Mouse (Mus musculus) layer of hippocampus, postnatal 25 days (tissue): ENCODE results near the gene Endog. TPM values are rescaled to one million over a fixed set of nuclear protein-coding genes. Genes with fewer than 3 reads are reported as not detected.
"Not testable (repeated sequence)": the region's sequence is repeated elsewhere in the genome, so short reads cannot be mapped to it uniquely, and the experiment has no call there.

Experiments
- DNase-seq, 2 experiments: peaks; one replicate each; pipeline ENCODE4 v3.0.0; 2022; ENCODE audit warnings: mixed read lengths in 2 of 2, low spot score in 1 of 2; ENCODE audit errors: extremely low spot score in 1 of 2
- total RNA-seq, 2 experiments: library from RNA; stranded (reverse); gene quantifications; 2 replicates each; pipeline ENCODE4 v1.2.3; 2021

Endog gene
- total RNA-seq: 10 to 100 TPM; 22.7 to 25.0 TPM

DNA sequence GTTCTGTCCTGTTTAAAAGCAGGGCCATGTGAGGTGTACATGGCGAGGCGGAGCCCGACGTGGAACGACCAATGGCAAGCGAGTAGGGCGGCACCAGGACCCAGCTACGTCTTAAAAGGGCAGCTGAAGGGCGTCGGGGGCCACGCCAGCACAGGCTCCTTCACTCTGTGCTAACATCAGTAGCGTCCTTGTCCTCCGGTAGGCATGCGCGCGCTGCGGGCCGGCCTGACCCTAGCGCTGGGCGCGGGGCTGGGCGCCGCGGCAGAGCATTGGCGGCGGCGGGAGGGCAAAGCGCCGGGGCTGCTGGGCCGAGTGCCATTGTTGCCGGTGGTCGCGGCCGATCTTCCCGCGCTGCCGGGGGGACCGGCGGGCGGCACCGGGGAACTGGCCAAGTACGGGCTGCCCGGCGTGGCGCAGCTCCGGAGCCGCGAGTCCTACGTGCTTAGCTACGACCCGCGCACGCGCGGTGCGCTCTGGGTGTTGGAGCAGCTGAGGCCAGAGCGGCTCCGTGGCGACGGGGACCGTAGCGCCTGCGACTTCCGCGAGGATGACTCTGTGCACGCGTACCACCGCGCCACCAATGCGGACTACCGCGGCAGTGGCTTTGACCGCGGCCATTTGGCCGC is at the start of gene Endog:
Gene Endog (plus strand): TSS at position 123 of the 626 bp plus-strand sequence.
- peak; percentile 79 to 84 for DNase-seq

DNA sequence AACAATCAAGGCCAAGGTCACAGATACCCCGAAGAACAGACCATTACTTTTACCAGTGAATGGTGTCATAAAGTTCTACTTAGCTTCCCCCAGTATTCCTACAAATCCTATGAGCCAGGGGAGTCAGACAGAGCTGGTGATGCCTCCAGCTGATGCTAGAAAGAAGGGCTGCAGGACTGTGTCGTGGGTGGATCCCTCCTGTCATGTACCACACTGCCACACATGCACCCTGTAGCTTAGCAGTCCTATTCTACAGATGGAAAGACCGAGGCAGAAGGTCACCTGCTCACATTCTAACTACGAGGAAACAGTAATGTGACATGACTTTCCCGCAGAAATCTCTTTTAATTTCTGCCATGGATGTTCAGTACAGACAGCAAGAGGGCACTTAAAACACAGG is 48.5 kb upstream of the Endog start:
- no peak for DNase-seq

DNA sequence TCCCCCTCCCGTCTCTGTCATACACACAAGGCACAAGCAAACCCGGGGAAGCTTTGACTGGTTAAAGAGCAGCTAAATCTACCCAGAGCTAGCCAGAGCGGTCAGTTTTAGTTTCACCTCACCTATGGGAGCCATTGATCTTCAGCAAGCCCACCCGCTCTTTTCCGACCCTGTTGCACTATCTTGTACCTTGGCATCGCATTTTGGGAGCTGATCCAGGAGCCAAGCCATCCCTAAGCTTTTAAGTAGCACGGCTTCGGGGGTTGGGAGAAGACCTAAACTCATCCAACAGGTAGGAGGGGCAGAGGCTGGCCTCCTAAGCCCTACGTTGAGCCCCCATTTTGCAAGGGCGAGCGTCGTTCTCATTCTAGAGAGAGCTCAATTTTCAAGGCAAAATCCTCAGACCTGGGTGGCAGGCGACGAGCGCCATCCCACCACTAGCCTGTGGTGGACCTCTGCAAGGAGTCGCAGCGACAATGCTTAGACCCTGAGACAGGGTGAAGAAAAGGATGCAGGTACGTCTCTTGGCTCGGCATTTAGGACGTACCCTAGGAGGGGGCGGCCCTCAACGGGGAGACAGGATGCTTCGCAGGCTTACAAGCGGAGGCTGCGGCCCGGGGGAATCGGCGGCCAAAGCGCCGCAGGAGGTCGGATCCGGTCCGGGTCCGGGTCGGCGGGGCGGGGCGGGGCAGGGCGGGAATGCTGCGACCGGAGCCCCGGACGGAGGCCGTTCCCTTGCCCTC is 47.4 kb upstream of the Endog start:
- peak in 1 of 2 experiments; percentile 29 for DNase-seq

DNA sequence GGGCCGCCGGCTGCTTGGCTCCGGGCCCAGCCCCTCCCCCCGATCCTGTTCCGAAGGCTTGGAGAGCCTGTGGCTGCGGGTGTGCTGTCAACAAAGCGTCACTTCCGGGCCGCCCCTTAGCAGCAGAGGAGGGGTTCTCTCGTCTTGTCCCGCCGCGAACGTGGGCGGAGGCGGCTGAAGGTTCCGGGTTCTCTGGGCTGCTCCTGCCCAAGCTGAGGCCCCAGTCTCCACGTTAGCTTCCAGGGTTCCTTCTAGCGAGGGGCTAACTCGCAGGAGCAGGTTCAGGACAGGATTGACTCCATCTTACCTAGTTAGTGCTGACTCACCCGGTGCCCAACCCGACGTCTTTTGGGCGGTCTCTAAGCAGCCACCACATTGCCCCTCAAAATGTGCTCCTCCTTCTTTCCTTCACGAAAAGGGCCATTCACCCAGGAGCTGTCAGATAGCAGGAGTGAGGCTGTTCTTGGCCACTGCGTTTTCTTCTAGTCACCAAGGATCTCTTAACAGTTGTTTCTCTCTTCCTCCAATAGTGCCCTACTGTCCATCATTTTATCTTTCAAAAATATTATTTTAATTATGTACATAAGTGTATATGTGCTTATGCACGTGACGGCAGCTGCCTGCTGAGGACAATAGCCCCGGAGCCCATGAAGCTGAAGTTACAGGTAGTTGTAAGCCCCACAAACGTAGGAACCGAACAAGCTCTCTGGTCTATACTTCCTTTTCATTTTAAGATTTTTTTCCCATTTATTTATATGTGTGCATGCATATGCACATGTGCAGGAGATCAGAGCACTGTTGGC is 46.6 kb upstream of the Endog start, which contains the start of gene Zer1:
Gene Zer1 (minus strand): TSS at position 114 of the 803 bp plus-strand sequence.
- peak; percentile 89 to 92 for DNase-seq

- no peak for DNase-seq
These were observed 42.5 kb upstream of the Endog start for GRCm38 (mm10) chr2:30128789-30129188.

DNA sequence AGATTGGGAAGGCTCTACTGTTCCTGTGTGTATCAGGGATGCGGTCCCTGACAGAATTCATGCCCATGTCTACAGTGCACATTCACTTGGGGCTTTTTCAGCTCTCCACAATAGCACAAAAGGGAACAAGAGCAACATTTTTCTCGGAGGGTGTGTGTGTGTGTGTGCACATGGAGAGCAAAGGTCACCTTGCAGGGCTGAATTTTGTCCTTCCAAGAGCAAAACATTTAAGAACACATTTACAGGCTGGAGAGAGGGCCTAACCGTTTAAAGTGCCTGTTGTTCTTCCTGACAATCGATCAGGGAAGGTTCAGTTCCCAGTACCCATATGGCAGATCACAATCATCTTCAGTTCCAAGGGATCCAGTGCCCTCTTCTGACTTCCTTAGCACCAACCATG is 41.1 kb upstream of the Endog start:
- DNase-seq: no peak

GRCm38 (mm10) chr2:30131240-30131639 is 40.1 kb upstream of the Endog start:
- DNase-seq: not testable (repeated sequence)

GRCm38 (mm10) chr2:30132801-30133612 is 38.3 kb upstream of the Endog start:
- DNase-seq: no peak

DNA sequence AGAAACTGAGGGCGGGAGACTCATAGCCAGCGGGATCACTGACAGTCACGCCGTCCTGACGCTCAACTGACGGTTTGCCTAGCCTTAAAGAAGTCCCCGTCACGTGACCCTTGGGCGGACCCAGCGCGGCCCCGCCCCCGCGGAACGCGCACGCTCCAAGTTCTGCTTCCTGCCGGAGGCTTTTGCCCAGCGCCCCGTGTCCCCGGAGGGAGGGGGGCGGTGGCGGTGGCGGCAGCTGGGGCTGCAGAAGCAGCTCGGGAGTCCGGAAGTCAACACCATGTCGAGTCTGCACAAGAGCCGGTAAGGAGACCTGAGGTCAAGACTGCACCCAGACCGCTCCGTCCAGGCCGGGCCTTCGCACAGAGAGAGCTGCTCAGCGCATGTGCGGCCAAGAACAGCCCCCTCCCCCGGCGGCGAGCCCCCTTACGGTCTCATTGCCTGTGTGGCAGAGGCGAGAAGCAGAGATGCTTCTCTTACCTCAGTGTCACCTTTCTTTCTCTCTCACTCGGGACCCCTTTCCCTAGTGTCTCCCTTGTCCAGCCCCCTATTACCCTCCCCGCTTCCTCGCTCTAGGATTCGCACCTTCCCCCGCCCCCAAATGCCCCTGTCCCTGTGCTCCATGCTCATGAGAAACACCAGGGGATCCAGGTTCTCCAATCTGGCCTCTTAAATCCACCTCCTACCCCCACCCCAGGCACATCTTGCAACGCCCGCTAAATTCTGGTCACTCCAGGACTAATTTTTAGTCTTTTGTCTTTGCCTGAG is 37.5 kb upstream of the Endog start, which contains the start of gene Tbc1d13:
Gene Tbc1d13 (plus strand): TSS at position 134 of the 765 bp plus-strand sequence.
- DNase-seq: peak; percentile 92 to 97

DNA sequence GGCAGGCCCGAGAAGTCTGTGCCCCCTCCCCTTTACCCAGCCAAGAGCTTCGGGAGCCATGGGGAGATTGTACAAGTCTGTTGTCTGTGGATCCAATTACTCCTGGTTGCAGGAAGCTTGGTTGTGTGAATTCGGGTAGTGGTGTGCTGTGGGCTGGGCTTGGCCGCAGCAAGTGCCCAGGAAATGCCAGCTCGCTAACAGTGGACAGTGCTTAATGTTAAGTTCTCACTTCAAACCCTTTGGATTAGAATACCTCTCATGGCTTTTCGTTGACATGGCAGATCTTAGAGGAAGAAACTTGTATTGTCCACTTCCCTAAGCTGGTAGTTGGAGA is 36.9 kb upstream of the Endog start:
- DNase-seq: no peak

DNA sequence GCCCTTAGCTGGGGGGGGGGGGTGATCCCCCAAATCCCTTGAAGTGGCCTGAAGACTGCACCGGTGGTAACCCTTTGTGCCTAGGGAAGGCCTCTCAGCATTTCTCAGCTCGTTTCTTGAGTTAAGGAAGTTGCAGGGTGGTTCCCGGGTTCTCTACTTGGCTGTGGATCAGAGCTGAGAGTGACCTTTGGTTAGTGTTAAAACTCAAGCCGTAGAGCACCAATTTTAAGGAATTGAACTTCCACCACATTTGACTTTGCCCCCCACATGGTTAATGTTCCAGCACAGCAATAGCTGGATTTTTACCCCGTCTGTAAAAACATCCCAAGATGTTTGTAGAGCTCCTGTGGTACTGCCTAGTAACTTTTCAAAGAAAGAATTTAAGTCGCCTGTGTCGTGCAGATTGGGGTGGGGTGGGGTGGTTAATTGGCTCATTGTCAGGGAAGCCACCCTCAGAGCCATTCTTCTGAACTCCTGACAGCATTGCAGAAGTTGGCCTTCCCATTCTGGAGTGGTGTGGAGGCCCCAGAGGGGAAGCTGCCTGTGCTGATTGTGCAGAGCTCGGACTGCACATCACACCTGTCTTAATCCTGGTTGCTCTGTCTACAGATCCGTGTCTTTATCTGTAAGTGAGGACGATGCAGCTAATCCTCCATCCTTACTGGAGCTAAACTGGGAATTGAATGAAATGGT is 36.2 kb upstream of the Endog start:
- DNase-seq: no peak

GRCm38 (mm10) chr2:30136458-30136857 is 34.8 kb upstream of the Endog start:
- DNase-seq: no peak

DNA sequence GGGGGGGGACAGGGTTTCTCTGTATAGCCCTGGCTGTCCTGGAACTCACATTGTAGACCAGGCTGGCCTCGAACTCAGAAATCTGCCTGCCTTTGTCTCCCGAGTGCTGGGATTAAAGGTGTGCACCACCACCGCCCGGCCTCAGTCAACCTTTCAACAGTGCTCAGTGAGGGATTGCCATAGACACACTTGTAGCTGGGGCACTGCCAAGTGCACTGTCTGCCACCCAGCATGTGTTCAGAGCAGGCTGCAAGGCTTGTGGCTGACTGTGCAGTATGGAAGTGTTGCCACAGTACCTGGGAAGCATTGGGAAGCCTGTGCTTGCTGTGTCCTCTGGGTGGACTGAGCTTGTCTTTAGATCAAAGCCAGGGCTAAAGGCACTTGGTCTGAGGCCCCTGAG is 31.3 kb upstream of the Endog start:
- DNase-seq: not testable (repeated sequence)

- no peak for DNase-seq
These were observed 26.9 kb upstream of the Endog start for GRCm38 (mm10) chr2:30144436-30144835.

GRCm38 (mm10) chr2:30147466-30147865 is 23.8 kb upstream of the Endog start:
- no peak for DNase-seq

GRCm38 (mm10) chr2:30151840-30152239 is 19.5 kb upstream of the Endog start:
- no peak for DNase-seq

DNA sequence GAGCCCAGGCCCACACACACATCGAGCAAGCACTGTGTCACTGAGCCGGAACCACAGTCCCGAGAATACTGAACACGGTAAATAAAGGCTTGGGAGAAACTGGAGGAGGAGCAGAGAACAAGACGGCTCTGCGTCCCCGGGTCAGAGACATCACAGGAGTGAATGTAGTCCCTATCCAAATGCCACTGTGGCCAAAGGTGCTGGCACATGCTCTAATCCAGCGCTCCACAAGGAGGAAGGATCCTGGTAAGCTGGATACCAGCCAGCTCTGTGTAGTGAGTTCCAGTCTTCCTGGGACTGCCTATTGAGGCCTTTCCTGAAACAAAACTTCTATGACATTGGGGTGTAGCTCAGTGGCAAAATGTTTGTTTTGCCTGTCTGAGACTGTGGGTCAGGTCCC is 18.7 kb upstream of the Endog start:
- DNase-seq: no peak

DNA sequence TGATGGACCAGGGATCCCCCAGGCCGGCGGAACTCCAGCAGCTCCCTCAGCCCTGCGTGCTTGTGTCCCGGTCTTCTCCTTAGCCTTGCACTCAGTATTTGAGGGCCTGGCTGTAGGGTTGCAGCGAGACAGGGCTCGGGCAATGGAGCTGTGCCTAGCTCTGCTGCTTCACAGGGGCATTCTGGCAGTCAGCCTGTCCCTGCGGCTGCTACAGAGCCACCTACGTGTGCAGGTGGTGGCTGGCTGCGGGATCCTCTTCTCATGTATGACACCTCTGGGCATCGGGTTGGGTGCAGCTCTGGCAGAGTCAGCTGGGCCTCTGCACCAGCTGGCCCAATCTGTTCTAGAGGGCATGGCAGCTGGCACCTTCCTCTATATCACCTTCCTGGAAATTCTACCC is 11.4 kb upstream of the Endog start:
- DNase-seq: not testable (repeated sequence)

GRCm38 (mm10) chr2:30161809-30162208 is 9.5 kb upstream of the Endog start:
- DNase-seq: peak in 1 of 2 experiments; percentile 50
